Mouse (Mus musculus) olfactory bulb, adult 2 months (tissue): ENCODE results near the gene Fndc7. TPM values are rescaled to one million over a fixed set of nuclear protein-coding genes. Genes with fewer than 3 reads are reported as not detected.

Experiments used
- H3K27ac ChIP-seq: fragments of 200-500 bp; 2 replicates; pipeline ENCODE4 v1.5.1; 2012; ENCODE audit warnings: low read depth, low read length; ENCODE audit not compliant: insufficient read depth
- H3K4me1 ChIP-seq: fragments of 200-500 bp; 2 replicates; pipeline ENCODE4 v1.6.1; 2012; ENCODE audit warnings: low read length; ENCODE audit not compliant: control insufficient read depth, insufficient read depth
- H3K4me3 ChIP-seq: fragments of 200-500 bp; 2 replicates; pipeline ENCODE4 v1.5.1; 2012; ENCODE audit warnings: mild to moderate bottlenecking, low read depth, low read length, moderate library complexity; ENCODE audit not compliant: insufficient read depth
- CTCF ChIP-seq: fragments of 200-500 bp; IDR thresholded peaks from 2 replicates; pipeline ENCODE4 v1.5.1; 2012; ENCODE audit warnings: low read depth, mild to moderate bottlenecking, low read length, moderate library complexity; ENCODE audit not compliant: insufficient read depth
- POLR2A ChIP-seq: fragments of 200-500 bp; IDR thresholded peaks from 2 replicates; pipeline ENCODE4 v1.6.1; 2012; ENCODE audit warnings: mild to moderate bottlenecking, low read depth, low read length, moderate library complexity; ENCODE audit not compliant: insufficient read depth
- WGBS: fragments of 180-500 bp; shearing (Covaris S2); methylation state at CpG from one replicate; pipeline ENCODE4 v1.1.7; 2018; 5-methylcytosine and 5-hydroxymethylcytosine counted together
- polyA plus RNA-seq: library from polyadenylated mRNA; stranded (reverse); fragments of >200 nt; gene quantifications from 2 replicates; pipeline ENCODE4 v1.2.4, GENCODE M21; 2012; ENCODE audit warnings: low replicate concordance; ENCODE audit not compliant: missing spikeins, insufficient read depth, insufficient read length

Gene Fndc7
- polyA plus RNA-seq, 1 experiment, result not detected

GRCm38 (mm10) chr3:108831750-108832149, 58.1 kb downstream of the Fndc7 start:
- H3K27ac ChIP-seq, result no peak overlapping the region
- WGBS, result 90% methylated on average over 6 of the region's 6 CpGs

GRCm38 (mm10) chr3:108830493-108830892, 59.3 kb downstream of the Fndc7 start:
- peak overlapping the region; percentile 37; the same call in 1 of the 2 replicates for H3K27ac ChIP-seq
- H3K4me1 ChIP-seq, result peaks cover 7% of the 10 kb centered on the region
- no peak overlapping the region for H3K4me3 ChIP-seq
- TF ChIP-seq POLR2A, result no peak
- TF ChIP-seq CTCF, result no peak
- WGBS, result 67% methylated on average over 11 of the region's 11 CpGs

More at GRCm38 (mm10) chr3:108831750-108832149, 58.1 kb downstream of the Fndc7 start:
- TF ChIP-seq CTCF (no peak), POLR2A (no peak)
- peaks cover 7% of the 10 kb centered on the region for H3K4me1 ChIP-seq
- H3K4me3 ChIP-seq, result no peak overlapping the region

GRCm38 (mm10) chr3:108815631-108816030, 74.2 kb downstream of the Fndc7 start:
- WGBS, result 31% methylated on average over 4 of the region's 4 CpGs
- Histone ChIP-seq H3K4me1 (peaks cover 13% of the 10 kb centered on the region), H3K27ac (no peak overlapping the region), H3K4me3 (no peak overlapping the region)
- TF ChIP-seq CTCF (no peak), POLR2A (no peak)

- no peak overlapping the region for H3K4me3 ChIP-seq
- no peak overlapping the region for H3K27ac ChIP-seq
- H3K4me1 ChIP-seq, result peaks cover 4% of the 10 kb centered on the region; the same call in 1 of the 2 replicates
- TF ChIP-seq POLR2A, result no peak
- TF ChIP-seq CTCF, result no peak
- WGBS, result 48% methylated on average over 4 of the region's 4 CpGs
Measured at GRCm38 (mm10) chr3:108810747-108811263, 79.0 kb downstream of the Fndc7 start.

GRCm38 (mm10) chr3:108805622-108806021, 84.2 kb downstream of the Fndc7 start:
- Histone ChIP-seq H3K4me3 (no peak overlapping the region), H3K4me1 (no peaks in the 10 kb centered on the region; the same call in 1 of the 2 replicates), H3K27ac (no peak overlapping the region)
- WGBS, result 65% methylated on average over 5 of the region's 5 CpGs
- TF ChIP-seq POLR2A (no peak), CTCF (no peak)

Other genes starting within 250 kb of the Fndc7 start
- gene Clcc1, start 236.1 kb downstream of the Fndc7 start, polyA plus RNA-seq, result not detected in 2 replicates
- not detected in 2 replicates for gene Gpsm2, start 167.7 kb downstream of the Fndc7 start, polyA plus RNA-seq
- not detected in 2 replicates for gene Aknad1, start 150.3 kb downstream of the Fndc7 start, polyA plus RNA-seq
- gene Stxbp3, start 49.5 kb downstream of the Fndc7 start, polyA plus RNA-seq, result not detected in 2 replicates
- gene Prpf38b, start 21.7 kb upstream of the Fndc7 start, polyA plus RNA-seq, result not detected in 2 replicates
- gene Henmt1, start 49.9 kb upstream of the Fndc7 start, polyA plus RNA-seq, result not detected in 2 replicates
- not detected in 2 replicates for gene Gm9857, start 50.4 kb upstream of the Fndc7 start, polyA plus RNA-seq
- not detected in 2 replicates for gene Fam102b, start 137.6 kb upstream of the Fndc7 start, polyA plus RNA-seq
- gene Slc25a54, start 190.5 kb upstream of the Fndc7 start, polyA plus RNA-seq, result not detected in 2 replicates
- gene Slc25a24, start 233.1 kb upstream of the Fndc7 start, polyA plus RNA-seq, result not detected in 2 replicates